Mouse (Mus musculus): ENCODE data around the gene Alpl. TPM values are rescaled to one million over a fixed set of nuclear protein-coding genes. Genes with fewer than 3 reads are reported as not detected.
A peak's percentile ranks its signal among the peaks of the same experiment; 100 is the strongest.

Gene Alpl
- total and polyA plus RNA-seq, 3 experiments: not detected

- DNase-seq (ENCODE audit: low read depth, low spot score): no peak
Measured at GRCm38 (mm10) chr4:137730757-137731156, 65.4 kb downstream of the Alpl start.

GRCm38 (mm10) chr4:137730134-137730533 is 66.0 kb downstream of the Alpl start:
- TF ChIP-seq ZKSCAN1 (IDR thresholded peaks at IDR 0.05; ENCODE audit: low read depth, low read length) (no peak), POLR2AphosphoS2 (IDR thresholded peaks at IDR 0.05; ENCODE audit: low read length) (no peak), MAX (IDR thresholded peaks at IDR 0.05; ENCODE audit: low read length) (0 out of 2 replicates have a peak, but pooled peaks have one; percentile 5), RAD21 (IDR thresholded peaks at IDR 0.05; ENCODE audit: low read depth, low read length) (peak; percentile 96), ZMIZ1 (IDR thresholded peaks at IDR 0.05; ENCODE audit: low read depth, low read length) (no peak), NRF1 (IDR thresholded peaks at IDR 0.05; ENCODE audit: insufficient read depth, low read depth, low read length, poor library complexity, severe bottlenecking) (no peak), TAL1 (IDR thresholded peaks at IDR 0.05; ENCODE audit: low read length) (no peak), SMC3 (IDR thresholded peaks at IDR 0.05; ENCODE audit: low read depth, low read length) (peak; percentile 88), CHD2 (IDR thresholded peaks at IDR 0.05; ENCODE audit: low read length) (no peak), MYC (IDR thresholded peaks at IDR 0.05; ENCODE audit: low read depth, low read length) (no peak; the same call in 1 of the 2 replicates), MAZ (IDR thresholded peaks at IDR 0.05; ENCODE audit: low read depth, low read length) (no peak), CTCF (IDR thresholded peaks at IDR 0.05 in 2 of 3, conservative IDR thresholded peaks at IDR 0.05 in 1 of 3; ENCODE audit: control insufficient read depth in 1 of 3, insufficient read depth in 1 of 3, low read depth in 2 of 3, low read length in 3 of 3, poor library complexity in 1 of 3, severe bottlenecking in 1 of 3) (peak; percentile 91 to 96 (median 92)), EP300 (IDR thresholded peaks at IDR 0.05; ENCODE audit: low read depth in 1 of 2, low read length in 2 of 2) (no peak), MYB (IDR thresholded peaks at IDR 0.05; ENCODE audit: low read depth, low read length) (no peak), ZC3H11A (IDR thresholded peaks at IDR 0.05; ENCODE audit: low read depth, low read length) (peak; percentile 80), GABPA (IDR thresholded peaks at IDR 0.05; ENCODE audit: low read depth, low read length) (no peak), SIN3A (IDR thresholded peaks at IDR 0.05; ENCODE audit: low read length) (0 out of 2 replicates have a peak, but pooled peaks have one; percentile 32), JUND (IDR thresholded peaks at IDR 0.05; ENCODE audit: low read depth, low read length) (no peak), BHLHE40 (IDR thresholded peaks at IDR 0.05; ENCODE audit: borderline replicate concordance, low read depth, low read length) (no peak), USF1 (IDR thresholded peaks at IDR 0.05; ENCODE audit: low read depth, low read length) (no peak), HCFC1 (IDR thresholded peaks at IDR 0.05; ENCODE audit: low read depth, low read length) (no peak), TCF12 (IDR thresholded peaks at IDR 0.05; ENCODE audit: low read depth, low read length) (no peak)
- Histone ChIP-seq H3K27ac (ENCODE audit: control insufficient read depth, low read depth, low read length) (no peak overlapping the region), H3K9ac (ENCODE audit: control insufficient read depth, low read depth, low read length, poor library complexity, severe bottlenecking) (no peak overlapping the region), H3K36me3 (ENCODE audit: control insufficient read depth in 1 of 2, insufficient read depth in 2 of 2, low read length in 2 of 2) (no peaks in the 10 kb centered on the region), H3K4me1 (ENCODE audit: control insufficient read depth in 1 of 2, insufficient read depth in 2 of 2, low read length in 2 of 2) (no peaks in the 10 kb centered on the region), H3K79me2 (ENCODE audit: control insufficient read depth, insufficient read depth, low read length, poor library complexity) (no peaks in the 10 kb centered on the region), H3K9me3 (replicated peaks; ENCODE audit: insufficient read depth, low read length) (no peaks in the 10 kb centered on the region), H3K4me3 (ENCODE audit: control insufficient read depth in 1 of 2, insufficient read depth in 1 of 2, low read depth in 2 of 2, low read length in 2 of 2) (no peak overlapping the region), H3K27me3 (ENCODE audit: control insufficient read depth in 1 of 2, insufficient read depth in 2 of 2, low read length in 2 of 2) (no peaks in the 10 kb centered on the region)
- DNase-seq (ENCODE audit: low read depth, low spot score): peak; percentile 84

More at GRCm38 (mm10) chr4:137730757-137731156, 65.4 kb downstream of the Alpl start:
- Histone ChIP-seq H3K79me2 (ENCODE audit: control insufficient read depth, insufficient read depth, low read length, poor library complexity) (no peaks in the 10 kb centered on the region), H3K4me3 (ENCODE audit: control insufficient read depth in 1 of 2, insufficient read depth in 1 of 2, low read depth in 2 of 2, low read length in 2 of 2) (no peak overlapping the region), H3K9me3 (replicated peaks; ENCODE audit: insufficient read depth, low read length) (no peaks in the 10 kb centered on the region), H3K36me3 (ENCODE audit: control insufficient read depth in 1 of 2, insufficient read depth in 2 of 2, low read length in 2 of 2) (no peaks in the 10 kb centered on the region), H3K9ac (ENCODE audit: control insufficient read depth, low read depth, low read length, poor library complexity, severe bottlenecking) (no peak overlapping the region), H3K4me1 (ENCODE audit: control insufficient read depth in 1 of 2, insufficient read depth in 2 of 2, low read length in 2 of 2) (no peaks in the 10 kb centered on the region), H3K27me3 (ENCODE audit: control insufficient read depth in 1 of 2, insufficient read depth in 2 of 2, low read length in 2 of 2) (no peaks in the 10 kb centered on the region), H3K27ac (ENCODE audit: control insufficient read depth, low read depth, low read length) (no peak overlapping the region)
- no peak for TF ChIP-seq BHLHE40 (IDR thresholded peaks at IDR 0.05; ENCODE audit: borderline replicate concordance, low read depth, low read length)
- no peak for TF ChIP-seq MXI1 (IDR thresholded peaks at IDR 0.05; ENCODE audit: low read depth, low read length)
- TF ChIP-seq MYC (IDR thresholded peaks at IDR 0.05; ENCODE audit: low read depth, low read length): no peak
- no peak for TF ChIP-seq USF2 (IDR thresholded peaks at IDR 0.05; ENCODE audit: borderline replicate concordance in 1 of 2, insufficient read depth in 1 of 2, low read depth in 1 of 2, low read length in 2 of 2)
- no peak for TF ChIP-seq CHD2 (IDR thresholded peaks at IDR 0.05; ENCODE audit: low read length)
- TF ChIP-seq POLR2A (IDR thresholded peaks at IDR 0.05; ENCODE audit: control insufficient read depth in 1 of 2, insufficient read depth in 1 of 2, low read depth in 1 of 2, low read length in 2 of 2, poor library complexity in 1 of 2): no peak
- TF ChIP-seq GATA1 (IDR thresholded peaks at IDR 0.05; ENCODE audit: low read depth, low read length): no peak
- no peak for TF ChIP-seq MAX (IDR thresholded peaks at IDR 0.05; ENCODE audit: low read length)
- TF ChIP-seq UBTF (IDR thresholded peaks at IDR 0.05; ENCODE audit: borderline replicate concordance, insufficient read depth, low read depth, low read length): no peak
- no peak for TF ChIP-seq TAL1 (IDR thresholded peaks at IDR 0.05; ENCODE audit: low read length)
- no peak for TF ChIP-seq RCOR1 (IDR thresholded peaks at IDR 0.05; ENCODE audit: low read depth, low read length)
- TF ChIP-seq SIN3A (IDR thresholded peaks at IDR 0.05; ENCODE audit: low read length): no peak
- no peak for TF ChIP-seq ZC3H11A (IDR thresholded peaks at IDR 0.05; ENCODE audit: low read depth, low read length)
- no peak for TF ChIP-seq SMC3 (IDR thresholded peaks at IDR 0.05; ENCODE audit: low read depth, low read length)
- TF ChIP-seq ZMIZ1 (IDR thresholded peaks at IDR 0.05; ENCODE audit: low read depth, low read length): no peak
- no peak for TF ChIP-seq E2F4 (IDR thresholded peaks at IDR 0.05; ENCODE audit: borderline replicate concordance, low read depth, low read length)
- TF ChIP-seq KAT2A (conservative IDR thresholded peaks at IDR 0.05; ENCODE audit: low read depth, low read length): no peak
